ENCODE assay signal across 8 mouse cellular contexts in the genomic region with DNA sequence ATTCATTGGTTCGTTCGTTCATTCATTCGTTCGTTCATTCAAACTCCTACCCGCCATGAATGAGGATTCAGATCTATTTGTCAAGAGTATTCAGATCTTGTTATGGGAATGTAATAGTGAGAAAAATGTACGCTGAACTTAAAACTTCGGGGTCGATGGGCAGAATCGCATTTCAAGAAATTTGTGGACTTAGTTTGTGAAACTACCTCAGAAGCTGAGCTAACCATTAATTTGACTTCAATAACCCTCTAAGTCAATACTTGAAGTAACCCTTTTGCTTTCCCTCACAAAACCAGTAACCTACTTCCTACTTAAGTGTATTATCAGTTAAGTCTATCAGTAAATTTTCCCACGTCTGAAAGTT. TPM values are rescaled to one million over a fixed set of nuclear protein-coding genes. Genes with fewer than 3 reads are reported as not detected.
DNase-seq lines count a peak whose midpoint lies in the region; ATAC-seq and TF ChIP-seq lines count a peak whose summit lies in the region.

No protein-coding gene starts in this region.

- no peaks in the 10 kb centered on the region for H3K36me3 ChIP-seq in heart, embryonic 12.5 days
- H3K36me3 ChIP-seq in ES-Bruce4 (ENCODE audit: control insufficient read depth, insufficient read depth, low read length, poor library complexity, severe bottlenecking), result no peaks in the 10 kb centered on the region
- H3K36me3 ChIP-seq in forebrain, postnatal 0 days (ENCODE audit: insufficient read depth), result no peaks in the 10 kb centered on the region
- H3K36me3 ChIP-seq in liver, embryonic 15.5 days (replicated peaks), result no peaks in the 10 kb centered on the region

- no peak for TF ChIP-seq EP300 in ES-Bruce4 (IDR thresholded peaks at IDR 0.05; ENCODE audit: insufficient read depth, low read depth, low read length)

- peak overlapping the region; percentile 72 for H3K4me2 ChIP-seq in heart, embryonic 12.5 days
- peak overlapping the region; percentile 45 for H3K4me2 ChIP-seq in forebrain, postnatal 0 days (ENCODE audit: low read depth)
- H3K4me2 ChIP-seq in liver, embryonic 15.5 days, result peak overlapping the region; percentile 76

- no peak for TF ChIP-seq CTCF in ES-Bruce4 (IDR thresholded peaks at IDR 0.05; ENCODE audit: low read depth, low read length)
- TF ChIP-seq CTCF in forebrain, postnatal 0 days (IDR thresholded peaks at IDR 0.05; ENCODE audit: low read depth), result no peak

- no peak for DNase-seq in heart, adult 8-10 months (ENCODE audit: low spot score)
- no peak for DNase-seq in forebrain, postnatal 0 days
- no peak for DNase-seq in gastrocnemius, adult 18-20 months (ENCODE audit: low spot score)
- no peak for DNase-seq in thymus, postnatal 0 days (ENCODE audit: low spot score)
- no peak for DNase-seq in layer of hippocampus, postnatal 14 days (ENCODE audit: low spot score in 2 of 2)

- H3K27ac ChIP-seq in heart, embryonic 12.5 days (ENCODE audit: poor library complexity, severe bottlenecking), result no peak overlapping the region
- H3K27ac ChIP-seq in ES-Bruce4 (ENCODE audit: insufficient read depth, low read length), result no peak overlapping the region
- peak overlapping the region; percentile 93 for H3K27ac ChIP-seq in forebrain, postnatal 0 days (ENCODE audit: low read depth, low read length)
- no peak overlapping the region for H3K27ac ChIP-seq in liver, embryonic 15.5 days (replicated peaks)

- no peaks in the 10 kb centered on the region; the same call in 1 of the 2 replicates for H3K4me1 ChIP-seq in heart, embryonic 12.5 days (replicated peaks)
- no peaks in the 10 kb centered on the region for H3K4me1 ChIP-seq in ES-Bruce4 (ENCODE audit: control insufficient read depth, insufficient read depth, low read length)
- peaks cover 12% of the 10 kb centered on the region; the same call in 1 of the 2 replicates for H3K4me1 ChIP-seq in forebrain, postnatal 0 days (ENCODE audit: insufficient read depth)
- peaks cover 17% of the 10 kb centered on the region for H3K4me1 ChIP-seq in liver, embryonic 15.5 days (replicated peaks)

- peaks cover 5% of the 10 kb centered on the region for H3K27me3 ChIP-seq in heart, embryonic 12.5 days (replicated peaks)
- H3K27me3 ChIP-seq in ES-Bruce4 (ENCODE audit: control insufficient read depth, insufficient read depth, low read length, poor library complexity, severe bottlenecking), result no peaks in the 10 kb centered on the region
- H3K27me3 ChIP-seq in forebrain, postnatal 0 days (ENCODE audit: insufficient read depth, low read length), result no peaks in the 10 kb centered on the region
- H3K27me3 ChIP-seq in liver, embryonic 15.5 days, result peaks cover 16% of the 10 kb centered on the region

- H3K9ac ChIP-seq in heart, embryonic 12.5 days, result peak overlapping the region; percentile 84; the same call in 1 of the 2 replicates
- H3K9ac ChIP-seq in ES-Bruce4 (ENCODE audit: low read depth, poor library complexity, severe bottlenecking), result peak overlapping the region; percentile 73
- peak overlapping the region; percentile 86 for H3K9ac ChIP-seq in forebrain, postnatal 0 days
- no peak overlapping the region for H3K9ac ChIP-seq in liver, embryonic 15.5 days

- no peak for TF ChIP-seq POLR2A in ES-Bruce4 (IDR thresholded peaks at IDR 0.05; ENCODE audit: insufficient read depth, low read length)

- no peak for ATAC-seq in heart, embryonic 12.5 days (ENCODE audit: insufficient number of reproducible peaks, low FRiP score)
- no peak for ATAC-seq in forebrain, postnatal 0 days
- no peak for ATAC-seq in liver, embryonic 15.5 days (ENCODE audit: insufficient read depth)

- WGBS in heart, embryonic 12.5 days, result 39% methylated on average over 10 of the region's 10 CpGs
- 30% methylated on average over 10 of the region's 10 CpGs for WGBS in forebrain, postnatal 0 days
- 27% methylated on average over 10 of the region's 10 CpGs for WGBS in liver, embryonic 15.5 days (ENCODE audit: insufficient replicate concordance)

- H3K4me3 ChIP-seq in heart, embryonic 12.5 days, result peak overlapping the region; percentile 84
- no peak overlapping the region for H3K4me3 ChIP-seq in ES-Bruce4 (ENCODE audit: low read depth, low read length)
- peak overlapping the region; percentile 81 for H3K4me3 ChIP-seq in forebrain, postnatal 0 days (ENCODE audit: low read depth, low read length)
- H3K4me3 ChIP-seq in liver, embryonic 15.5 days (replicated peaks), result peak overlapping the region; percentile 77

- H3K9me3 ChIP-seq in heart, embryonic 12.5 days (replicated peaks), result no peaks in the 10 kb centered on the region
- H3K9me3 ChIP-seq in ES-Bruce4 (replicated peaks; ENCODE audit: control insufficient read depth, insufficient read depth, low read length, poor library complexity, severe bottlenecking), result no peaks in the 10 kb centered on the region
- H3K9me3 ChIP-seq in forebrain, postnatal 0 days (ENCODE audit: low read length), result no peaks in the 10 kb centered on the region
- H3K9me3 ChIP-seq in liver, embryonic 15.5 days (replicated peaks), result no peaks in the 10 kb centered on the region

RNA-seq across cellular contexts. Expression of gene Parp11, which starts 7.7 kb away (rescaled TPM):
- 19.8 and 20.5 TPM in 2 replicates for polyA plus RNA-seq in heart, embryonic 12.5 days (2016; fragmentation: Nextera tagmentation; extraction: Ambion mirVana)
- 1 to 10 TPM; 7.6 to 8.3 (median 8.1) TPM for total RNA-seq in heart, adult 8-10 months (2022)
- 25.4 and 30.6 TPM in 2 replicates for polyA plus RNA-seq in ES-Bruce4 (2011; ENCODE audit: insufficient read depth, insufficient read length, low read depth, missing spikeins)
- 57.6 and 60.9 TPM in 2 replicates for total RNA-seq in forebrain, postnatal 0 days (2014; rRNA removed)
- polyA plus RNA-seq in forebrain, postnatal 0 days (2015; fragmentation: Nextera tagmentation; extraction: Ambion mirVana), result 38.4 and 45.8 TPM in 2 replicates
- 5.2 and 6.2 TPM in 2 replicates for polyA plus RNA-seq in liver, embryonic 15.5 days (2015; fragmentation: Nextera tagmentation; extraction: Ambion mirVana)
- total RNA-seq in gastrocnemius, adult 18-20 months (2021), result 1 to 10 TPM; 2.4 to 3.0 TPM
- 50.7 and 54.9 TPM in 2 replicates for polyA plus RNA-seq in thymus, postnatal 0 days (2015; fragmentation: Nextera tagmentation; extraction: Ambion mirVana)
- total RNA-seq in layer of hippocampus, postnatal 14 days (2021), result 10 to 100 TPM; 37.0 to 40.1 TPM
